Mouse (Mus musculus) adrenal gland, postnatal 10 days (tissue): ENCODE measurements at regions not wholly inside any gene's neighbourhood (a gene's known extent, or its start where the extent isn't known, plus 50 kb on each side); places are given as distances from the start of the nearest gene placed in this dataset.
A peak's percentile ranks its signal among the peaks of the same experiment; 100 is the strongest.

ENCODE experiments used
- DNase-seq: peaks from one replicate; pipeline ENCODE4 v3.0.0; 2021; ENCODE audit warnings: mixed read lengths

DNA sequence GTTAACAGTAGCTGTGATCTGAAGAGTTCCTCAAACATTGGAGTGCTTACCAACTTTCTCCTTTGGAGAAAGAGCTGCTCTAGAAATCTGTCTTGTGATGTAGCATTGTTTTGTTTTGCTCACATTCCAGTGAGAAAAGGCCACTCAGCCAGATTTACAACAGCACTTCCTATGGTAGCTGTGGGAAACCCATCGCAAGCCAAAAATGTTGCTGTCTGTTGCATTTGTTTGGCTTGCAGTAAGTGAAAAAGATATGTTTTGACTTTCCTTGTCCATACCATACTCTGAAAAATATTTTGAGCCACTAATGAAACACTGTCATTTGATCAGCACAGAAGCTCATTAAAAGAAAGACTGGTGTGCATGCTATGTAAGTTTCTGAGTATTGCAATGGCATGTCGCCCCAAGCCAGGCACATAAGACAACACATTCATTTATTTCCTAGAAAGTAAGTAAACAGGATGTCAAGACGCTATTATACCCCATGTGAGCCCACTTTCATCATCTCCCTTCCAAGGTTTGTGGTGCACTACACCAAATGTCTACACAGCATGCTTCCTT lies 66.2 kb downstream of the Car2 start:
- DNase-seq: no peak

DNA sequence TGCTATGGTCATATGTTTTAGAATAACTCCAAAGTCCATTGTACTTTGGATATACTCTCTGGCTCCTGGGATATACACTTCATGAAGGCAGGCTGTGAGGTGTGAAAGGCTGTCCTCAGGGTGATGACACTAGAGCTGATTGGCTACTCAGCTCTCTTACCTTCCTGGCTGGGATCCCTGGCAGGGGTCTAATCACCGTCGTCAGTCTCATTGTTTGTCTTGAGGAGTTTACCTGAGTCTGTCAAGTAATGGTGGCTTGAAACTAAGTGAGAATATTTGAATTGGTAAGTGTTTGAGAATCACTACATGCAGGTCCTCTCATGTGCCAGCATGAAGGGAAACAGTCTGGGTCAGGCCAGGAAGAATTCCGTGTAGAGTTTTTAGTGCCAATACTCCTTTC lies 66.9 kb downstream of the Car2 start:
- no peak for DNase-seq

DNA sequence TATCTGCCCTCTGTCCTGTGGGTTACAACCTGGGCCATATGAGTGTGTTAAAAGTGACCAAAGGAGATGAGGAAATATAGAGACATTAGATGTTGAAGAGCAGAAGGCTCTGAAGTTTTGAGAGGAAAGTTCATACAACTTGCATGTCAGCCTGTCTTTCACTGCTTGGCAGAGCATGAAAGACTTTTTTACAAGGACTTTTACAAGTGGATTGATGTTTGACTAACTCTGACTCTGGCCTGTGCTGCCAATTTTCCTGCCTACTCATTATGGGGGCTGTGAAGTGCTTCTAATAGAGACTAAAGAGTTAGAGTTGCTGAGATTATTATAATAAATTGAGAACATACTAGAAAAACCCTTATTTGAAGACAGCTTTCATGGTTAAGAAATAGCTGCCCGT lies 71.4 kb downstream of the Car2 start:
- DNase-seq: peak; percentile 25

DNA sequence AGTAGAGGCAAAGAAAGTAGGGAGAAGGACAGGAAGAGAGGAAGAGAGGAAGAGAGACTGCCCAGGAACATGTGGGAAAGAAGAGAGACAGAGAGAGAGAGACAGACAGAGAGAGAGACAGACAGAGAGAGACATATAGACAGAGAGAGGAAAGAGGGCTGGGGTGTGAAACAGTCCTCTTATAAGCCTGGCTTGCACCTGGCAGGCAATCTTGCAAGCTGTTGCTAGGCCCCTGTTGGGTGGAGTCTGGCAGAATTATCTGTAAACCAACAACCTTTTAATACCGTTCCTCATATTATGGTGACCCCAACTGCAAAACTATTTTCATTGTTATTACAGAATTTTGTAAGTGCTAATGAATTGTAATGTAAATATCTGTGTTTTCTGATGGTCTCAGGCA lies 72.2 kb downstream of the Car2 start:
- no peak for DNase-seq

DNA sequence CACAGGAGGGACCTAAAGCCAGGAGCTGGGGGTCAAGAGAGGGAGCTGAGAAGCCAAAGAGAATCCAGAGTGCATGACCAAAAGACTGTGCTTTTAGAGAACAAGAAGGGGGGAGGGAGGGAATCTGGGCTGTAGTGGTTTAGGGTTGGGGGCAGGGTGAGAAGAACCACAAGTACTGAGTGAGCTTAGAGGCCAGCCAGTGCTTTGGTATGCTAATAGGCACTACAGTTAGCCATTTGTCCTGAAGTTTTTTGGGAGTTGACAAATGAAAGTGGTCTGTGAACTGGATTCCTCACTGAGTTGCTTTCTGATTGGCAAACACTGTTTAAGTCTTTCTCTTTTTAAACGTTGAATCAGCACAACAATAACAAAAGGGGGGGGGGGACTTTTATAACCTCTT lies 73.5 kb downstream of the Car2 start:
- no peak for DNase-seq

DNA sequence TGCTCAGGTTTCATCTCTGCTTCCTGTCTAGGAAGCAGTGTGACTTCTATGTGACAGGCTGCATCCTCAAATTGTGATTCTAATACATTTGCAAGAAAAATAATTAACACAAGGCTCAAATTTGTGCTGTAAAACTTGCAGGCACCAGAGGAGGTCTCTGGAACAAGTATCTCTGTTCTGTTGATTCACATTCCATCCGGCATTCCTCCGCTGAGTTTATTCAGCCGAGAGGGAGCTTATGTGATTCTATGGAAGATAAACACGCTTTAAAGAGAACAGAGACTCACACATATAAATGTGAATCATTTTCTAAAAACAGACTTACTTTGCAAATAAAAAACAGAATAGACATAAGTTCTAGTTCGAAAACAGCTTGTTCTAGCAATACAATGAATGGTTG lies 78.7 kb downstream of the Car2 start:
- no peak for DNase-seq

DNA sequence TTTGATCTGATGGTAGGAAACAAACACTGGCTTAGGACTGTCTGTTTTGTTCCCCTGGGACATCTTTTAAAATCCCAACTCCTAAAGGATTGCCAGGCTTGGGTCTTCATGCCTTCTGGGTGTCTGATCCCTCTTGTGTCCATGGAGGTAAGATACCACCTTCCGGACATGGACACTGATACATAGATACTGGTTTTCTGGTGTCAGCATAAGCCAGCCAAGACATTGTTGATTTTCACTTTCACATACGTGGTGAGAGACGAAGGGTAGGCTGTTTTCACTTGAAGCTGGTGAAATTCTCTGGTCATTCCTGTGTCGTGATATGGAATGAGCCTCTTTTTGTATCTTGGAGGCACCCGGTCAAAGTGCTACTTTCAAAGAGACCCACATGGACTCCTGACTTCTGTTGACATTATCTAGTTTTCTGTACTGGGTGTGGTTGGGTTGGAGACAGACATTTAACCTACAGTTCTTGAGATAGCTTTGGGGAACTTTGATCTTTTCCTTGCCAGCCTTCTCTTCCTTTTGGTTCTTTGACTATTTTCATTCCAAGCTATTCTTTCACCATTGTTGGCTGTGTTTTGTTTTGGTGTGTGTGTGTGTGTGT lies 79.5 kb downstream of the Car2 start:
- DNase-seq: no peak

DNA sequence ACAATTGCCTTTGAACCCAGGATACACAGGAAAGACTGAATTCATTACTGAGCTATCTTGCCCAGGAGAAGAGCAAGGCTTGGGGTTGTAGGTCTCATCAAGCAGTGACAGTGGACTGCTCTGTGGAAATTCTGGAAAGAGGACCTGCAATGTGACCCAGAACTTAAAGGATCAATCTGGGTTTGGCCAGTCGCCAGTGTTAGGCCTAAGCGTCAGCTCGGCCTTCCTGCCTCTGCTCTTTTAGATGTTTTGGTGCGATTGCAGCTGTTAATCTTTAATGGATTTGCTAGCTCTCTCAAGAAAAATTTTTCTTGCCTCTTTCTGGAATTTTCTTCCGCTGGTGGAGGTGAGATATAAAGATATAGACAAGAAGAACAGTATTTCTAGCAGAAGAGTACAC lies 81.2 kb downstream of the Car2 start:
- no peak for DNase-seq

DNA sequence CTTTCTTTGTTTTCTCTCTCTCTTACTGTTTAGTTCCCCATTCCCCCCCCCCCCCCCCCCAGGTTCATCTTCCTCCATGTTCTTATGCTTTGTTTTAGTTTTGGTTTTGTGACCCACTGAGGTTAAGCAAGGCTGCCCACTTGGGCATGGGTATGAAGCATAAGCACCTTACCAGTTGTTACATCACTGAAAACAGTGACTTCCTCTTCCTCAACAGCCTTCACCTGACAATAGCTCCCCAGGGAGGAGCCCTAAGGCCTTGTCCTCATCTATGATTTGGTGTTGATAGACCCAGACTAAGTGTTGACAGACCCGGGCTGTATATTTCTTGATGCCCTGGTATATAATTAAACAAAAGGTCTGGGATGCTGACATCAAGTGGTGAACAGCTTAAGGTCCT lies 82.3 kb downstream of the Car2 start:
- no peak for DNase-seq

DNA sequence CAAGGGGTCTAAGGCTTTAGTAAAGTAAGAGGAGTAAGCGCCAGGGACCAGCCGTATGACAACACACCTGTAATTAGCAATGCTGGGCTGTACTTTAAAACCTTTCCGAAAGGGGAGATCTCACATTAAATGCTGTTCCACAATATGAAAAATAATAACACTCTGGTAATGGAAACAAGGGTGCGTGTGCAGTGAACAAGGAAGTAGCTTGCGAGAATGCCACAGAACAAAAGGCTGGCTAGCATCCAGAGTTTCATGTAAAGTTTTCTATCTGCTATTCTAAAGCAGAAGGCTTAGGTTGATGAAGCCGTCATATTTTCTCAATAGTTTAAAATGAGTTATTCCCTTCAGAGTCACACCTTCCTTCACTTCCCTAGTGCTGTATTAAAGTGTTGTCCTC lies 83.6 kb downstream of the Car2 start:
- no peak for DNase-seq

DNA sequence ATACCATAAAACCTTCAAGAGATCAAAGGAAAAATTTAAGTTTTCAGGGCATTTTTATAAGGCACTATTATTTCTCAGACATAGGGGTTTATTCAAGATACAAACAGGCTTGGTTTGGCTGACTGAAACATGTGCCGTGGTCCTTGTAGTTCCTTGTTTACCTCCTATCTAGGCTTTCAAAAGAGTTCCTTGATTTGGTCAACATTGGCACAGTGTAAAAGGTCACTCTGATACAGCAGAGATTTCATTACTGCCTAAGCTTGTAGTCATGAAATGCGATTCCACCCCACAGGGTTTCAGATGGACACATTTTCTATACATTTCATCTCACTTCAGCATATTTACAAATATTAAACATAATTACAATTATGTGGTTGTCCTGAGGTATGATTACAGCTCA lies 85.6 kb downstream of the Car2 start:
- no peak for DNase-seq

DNA sequence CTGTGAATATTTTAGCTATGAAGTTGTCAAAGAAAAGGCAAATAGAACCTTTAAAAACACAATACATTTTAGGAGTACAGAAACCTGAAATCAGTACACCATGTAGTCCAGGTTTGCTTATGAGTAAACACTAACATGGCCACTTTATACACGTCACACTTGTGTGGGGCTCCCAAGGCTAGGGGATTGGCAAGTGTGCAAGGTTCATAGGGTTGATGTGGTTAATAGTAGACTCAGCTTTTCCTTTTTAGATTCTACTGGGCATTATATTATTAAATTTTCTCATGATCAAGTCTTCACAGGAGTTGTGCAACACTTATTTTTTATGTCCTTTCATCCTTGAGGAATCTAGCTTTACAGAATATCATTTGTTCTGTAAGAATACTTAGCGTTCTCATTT lies 88.7 kb downstream of the Car2 start:
- DNase-seq: no peak

DNA sequence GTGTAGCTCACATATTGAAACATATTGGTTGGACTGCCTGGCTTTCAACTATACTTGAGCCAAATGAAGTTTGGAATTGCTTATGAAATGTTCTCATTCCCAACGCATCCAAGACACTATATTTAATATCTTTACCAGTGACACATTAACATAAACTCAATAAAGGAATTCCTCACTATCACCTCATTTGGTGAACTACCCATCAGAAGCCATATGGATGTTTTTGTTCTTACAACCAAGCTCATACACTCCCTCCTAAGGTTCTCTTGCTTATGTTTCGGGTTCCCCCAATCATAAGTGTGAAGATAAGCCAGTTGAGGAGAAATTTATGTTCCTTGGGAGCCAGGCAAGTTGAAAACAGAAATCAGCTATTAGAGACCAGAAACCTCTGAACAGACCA lies 89.1 kb downstream of the Car2 start:
- no peak for DNase-seq

DNA sequence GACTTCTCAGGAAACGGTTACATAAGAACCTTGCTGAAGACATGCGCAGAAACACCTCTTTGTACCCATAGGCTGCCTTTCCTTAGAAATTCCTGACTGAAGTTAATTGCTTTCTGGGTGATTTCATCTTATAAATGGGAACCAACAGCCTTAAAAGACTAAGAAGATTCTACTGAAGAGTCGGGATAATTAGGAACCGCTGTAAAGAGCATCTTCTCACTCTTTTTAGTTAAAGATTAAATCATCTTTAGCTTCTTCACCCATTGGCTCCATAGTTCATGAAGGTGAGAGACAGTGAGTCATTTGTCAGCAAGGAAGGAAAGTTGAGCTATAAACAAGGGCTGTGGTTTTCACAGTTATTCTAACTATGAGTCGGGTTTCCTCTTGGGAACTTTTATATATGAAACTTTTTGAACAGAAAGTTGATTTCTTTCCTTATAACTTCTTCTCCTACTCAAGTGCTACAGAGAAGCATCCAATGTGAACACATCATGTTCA lies 93.1 kb downstream of the Car2 start:
- no peak for DNase-seq

DNA sequence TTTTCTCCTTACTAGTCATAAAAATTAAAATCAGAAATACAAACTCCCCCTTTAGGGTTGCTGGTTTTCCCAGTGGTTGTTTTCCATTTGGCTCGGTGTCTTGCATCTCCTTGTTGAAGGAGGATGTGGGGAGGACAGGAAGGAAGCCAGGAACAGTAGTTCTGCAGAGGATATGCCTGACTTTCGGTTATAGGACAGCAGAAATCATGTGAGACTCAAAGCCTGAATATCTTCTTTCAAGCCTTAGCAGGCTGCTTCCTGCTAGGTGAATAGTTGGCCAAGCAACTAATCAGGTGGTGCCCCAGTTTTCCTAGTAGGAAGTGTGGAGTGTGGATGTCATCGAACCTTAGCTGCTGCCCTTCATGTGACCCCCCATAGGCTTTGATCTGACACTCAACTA lies 103.6 kb downstream of the Car2 start:
- DNase-seq: no peak

DNA sequence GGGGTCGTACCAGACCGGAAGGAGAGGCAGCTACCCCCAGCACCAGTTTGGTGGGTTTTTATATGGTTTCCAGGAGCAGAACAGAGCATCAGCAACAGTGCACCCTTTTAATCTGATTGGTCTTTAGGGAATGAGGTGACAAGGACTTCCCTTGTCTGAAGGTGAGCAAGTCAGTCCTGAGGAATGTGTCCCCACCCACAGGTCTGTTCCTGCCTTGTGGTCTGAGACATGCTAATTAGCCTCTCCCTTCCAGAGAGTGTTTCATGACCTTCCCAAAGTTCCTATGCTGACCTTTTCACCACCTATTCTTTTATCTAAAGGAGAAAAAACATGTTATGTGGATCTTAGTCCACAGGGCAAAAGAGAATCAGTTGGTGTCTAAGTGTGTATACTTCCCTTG lies 107.9 kb downstream of the Car2 start:
- DNase-seq: no peak

DNA sequence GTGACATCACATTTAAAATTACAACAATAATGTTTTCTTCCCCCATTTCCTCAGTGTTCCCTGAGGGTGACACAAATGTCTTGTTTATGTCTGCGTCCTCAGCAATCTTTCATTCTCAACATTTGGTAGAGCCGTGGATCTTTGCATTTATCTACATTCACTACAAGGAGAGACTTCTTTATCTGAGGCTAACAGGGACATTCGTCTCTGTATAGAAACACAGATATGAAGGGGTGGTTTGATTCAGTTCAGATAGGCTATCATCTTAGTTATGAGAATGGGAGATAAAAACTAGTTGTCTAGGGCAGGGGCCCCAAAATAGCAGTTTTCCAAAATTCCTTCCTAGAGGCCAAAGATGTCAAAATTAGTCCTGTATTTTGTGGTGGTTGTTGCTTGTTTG lies 111.2 kb downstream of the Car2 start:
- no peak for DNase-seq

DNA sequence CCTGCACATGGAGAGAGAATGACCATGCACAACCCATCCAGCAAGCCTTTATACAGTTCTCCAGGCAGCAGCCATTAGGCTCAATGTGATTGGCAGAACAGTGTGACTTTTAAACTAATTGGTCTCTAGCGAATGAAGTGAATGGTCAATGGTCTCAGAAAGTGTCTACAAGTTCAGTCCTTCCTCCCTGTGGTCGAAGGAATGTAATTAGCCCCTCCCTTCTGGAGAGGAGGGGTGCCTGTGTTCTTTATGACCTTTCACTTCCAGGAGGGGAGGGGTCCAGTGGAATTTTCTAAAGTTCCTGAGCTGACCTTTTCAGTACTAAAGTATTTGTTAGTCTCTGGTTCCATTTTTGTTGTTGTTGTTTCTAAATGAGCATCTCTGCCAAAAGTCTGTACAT lies 112.4 kb downstream of the Car2 start:
- no peak for DNase-seq

DNA sequence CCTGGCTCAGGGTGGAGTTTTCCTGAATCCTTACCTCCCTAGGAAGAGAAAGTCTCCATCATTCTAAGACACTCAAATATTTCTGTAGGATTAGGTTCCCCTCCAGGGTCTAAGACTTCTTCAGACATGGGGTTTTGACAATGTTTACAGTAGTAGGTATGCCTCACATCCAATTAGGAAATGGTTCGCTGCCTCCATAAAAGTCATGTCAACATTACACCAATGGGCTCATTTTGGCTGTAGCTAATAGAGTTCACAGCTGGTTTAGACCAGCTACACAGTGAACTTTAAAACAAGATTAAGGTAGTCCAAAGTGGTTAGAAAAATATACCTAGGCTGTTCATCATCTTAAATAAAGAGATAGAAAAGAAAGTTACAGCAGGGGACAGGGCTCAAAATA lies 113.3 kb downstream of the Car2 start:
- DNase-seq: no peak

DNA sequence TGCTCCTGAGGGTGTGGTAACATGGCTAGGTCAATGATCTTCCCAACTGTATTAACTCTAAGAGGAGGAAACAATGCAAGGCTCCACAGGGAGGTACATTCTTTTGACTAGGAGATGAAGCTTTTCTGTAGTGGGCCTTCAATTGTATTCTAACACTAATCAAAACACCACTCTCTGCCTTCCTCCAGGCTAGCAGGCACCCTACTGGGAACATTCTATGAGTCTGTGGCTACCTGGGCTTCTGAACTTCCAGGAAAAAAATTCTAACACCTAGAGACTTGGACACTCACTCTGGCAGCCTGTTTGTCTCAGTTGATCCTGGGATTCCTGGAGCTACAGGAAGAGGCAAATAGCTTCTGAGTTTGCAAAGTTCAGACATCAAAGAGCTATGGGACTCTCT lies 113.8 kb downstream of the Car2 start:
- no peak for DNase-seq

DNA sequence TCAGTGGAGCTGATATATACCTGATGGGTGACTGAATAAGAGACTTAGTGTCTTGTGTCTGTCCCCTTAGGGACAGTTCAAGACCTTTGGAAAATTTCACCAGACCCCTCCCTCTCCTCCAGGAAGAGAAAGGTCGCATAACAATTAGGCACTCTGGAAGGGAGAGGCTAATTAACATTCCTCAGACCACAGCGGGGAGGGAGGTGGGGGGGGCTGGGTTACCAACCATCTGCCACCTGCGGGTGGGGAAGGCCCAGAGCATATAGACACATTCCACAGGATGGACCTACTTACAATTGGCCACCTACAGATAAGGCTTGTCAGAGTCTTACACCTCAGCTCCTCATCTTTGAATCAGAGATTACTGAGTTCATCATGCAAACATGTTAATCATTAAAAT lies 114.6 kb downstream of the Car2 start:
- DNase-seq: no peak

DNA sequence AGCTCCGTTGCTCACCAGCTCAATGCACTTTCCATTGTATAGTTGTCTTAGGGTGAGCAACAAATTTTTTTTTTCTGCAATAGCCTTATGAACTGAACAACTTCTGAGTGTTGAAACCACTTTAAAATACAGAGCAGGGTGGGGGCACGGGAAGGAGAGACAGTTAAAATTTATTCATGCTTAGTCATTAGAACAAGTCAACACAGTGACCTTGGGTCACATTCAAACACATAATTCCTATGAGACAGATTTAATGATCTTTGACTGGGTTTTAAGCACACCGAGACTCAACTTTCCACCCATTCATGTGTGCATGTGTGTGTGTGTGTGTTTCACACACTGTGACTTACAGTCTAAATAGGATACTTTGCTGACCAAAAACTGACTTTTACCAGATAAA lies 121.7 kb downstream of the Car2 start:
- peak; percentile 26 for DNase-seq

DNA sequence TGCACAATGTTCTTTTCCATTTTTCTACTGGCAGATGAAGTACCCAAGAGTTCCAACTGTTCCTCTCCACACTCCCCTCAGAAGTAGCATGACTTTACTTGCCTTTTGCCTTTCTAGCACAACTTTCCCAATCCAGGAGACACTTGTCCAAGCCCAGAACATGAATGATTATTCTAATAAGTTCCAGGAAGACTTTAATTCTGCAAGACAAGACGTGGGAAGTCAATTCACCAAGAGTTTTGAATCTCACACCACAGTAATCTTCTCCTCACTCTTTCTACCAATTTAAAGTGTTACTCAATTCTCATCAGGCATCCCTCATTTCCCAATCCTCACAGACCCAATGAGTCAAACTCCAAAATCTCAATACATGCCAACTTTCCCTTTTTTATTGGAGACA lies 122.4 kb downstream of the Car2 start:
- no peak for DNase-seq

DNA sequence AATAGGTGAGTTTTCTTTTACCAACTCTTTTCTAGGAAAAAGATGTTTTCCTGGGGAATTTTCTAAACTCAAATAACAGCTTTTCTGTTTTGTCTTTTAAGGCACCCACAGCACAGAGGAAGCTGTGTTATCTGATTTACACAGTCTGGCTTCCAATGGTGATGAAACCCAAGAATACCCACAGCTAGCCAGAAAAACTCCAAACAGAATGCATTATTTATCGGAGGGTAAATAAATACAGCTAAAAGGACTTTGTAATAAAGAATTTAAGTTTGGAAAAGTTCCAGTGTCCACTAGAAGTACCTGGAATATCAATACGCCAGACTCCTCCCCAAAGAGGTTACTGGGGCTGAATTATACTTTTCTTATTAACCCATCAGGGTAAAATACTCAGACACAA lies 123.7 kb downstream of the Car2 start:
- DNase-seq: no peak

DNA sequence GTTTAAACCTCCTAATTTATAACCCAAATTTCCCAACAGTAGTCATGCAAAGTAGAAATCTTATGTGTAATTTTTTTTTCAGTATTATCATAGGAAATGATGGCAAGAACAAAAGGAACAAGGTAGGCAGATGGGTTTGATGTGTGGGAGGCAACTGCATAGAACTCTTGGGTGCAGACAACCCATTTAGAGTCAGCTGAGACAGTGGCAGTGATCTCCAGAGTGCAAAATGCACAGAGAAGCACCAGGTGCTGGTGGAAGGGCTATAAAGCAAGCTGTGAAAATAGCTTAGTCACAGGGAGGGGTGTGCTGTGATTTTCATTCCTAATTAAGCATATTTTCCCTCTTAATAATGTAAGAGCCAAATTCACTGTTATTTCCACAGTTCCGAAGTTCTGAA lies 130.5 kb downstream of the Car2 start:
- DNase-seq: no peak
